Mouse (Mus musculus) erythroblast, embryonic 14.5 days (primary cell): ENCODE results near the gene Eng.

Experiments
- GATA1 ChIP-seq: IDR thresholded peaks from 2 replicates; pipeline ENCODE4 v1.6.1; 2012; ENCODE audit warnings: low read length, inconsistent platforms, mixed read lengths
- TAL1 ChIP-seq: IDR thresholded peaks from 3 replicates; pipeline ENCODE4 v1.6.1; 2012; ENCODE audit warnings: low read length, inconsistent platforms, mixed read lengths

DNA sequence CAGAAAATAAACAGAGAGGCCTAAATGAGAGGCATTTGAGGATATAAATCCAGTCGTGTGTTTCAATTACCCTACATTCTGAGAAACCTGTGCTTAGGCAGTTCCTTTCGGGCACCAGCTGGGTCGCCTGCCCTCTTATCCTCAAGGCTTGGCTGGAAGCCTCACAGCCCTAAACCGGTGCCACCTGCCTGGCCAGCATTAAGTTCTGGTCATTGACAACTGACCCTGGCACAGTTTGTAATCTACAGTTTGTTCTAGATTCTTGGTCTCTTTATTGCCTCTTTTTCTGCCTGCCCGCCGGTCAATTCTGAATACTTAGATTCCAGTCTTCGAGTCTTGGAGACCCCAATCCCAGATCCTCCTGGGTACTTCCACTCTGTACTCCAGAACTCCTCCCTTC lies 46.9 kb downstream of the Eng start:
- no peak for TF ChIP-seq TAL1
- no peak for TF ChIP-seq GATA1
